Mouse (Mus musculus): ENCODE measurements around the gene Tex2.

GRCm38 (mm10) chr11:106599345-106599744, 13.9 kb downstream of the Tex2 start:
- TF ChIP-seq POLR2A (IDR thresholded peaks at IDR 0.05; ENCODE audit: low read depth, low read length) (no peak), CTCF (IDR thresholded peaks at IDR 0.05; ENCODE audit: extremely low read depth, insufficient read depth, insufficient read length, insufficient replicate concordance) (no peak)
